Mouse (Mus musculus) Muller cell, postnatal 12 days (primary cell): ENCODE measurements around the gene Fkbp2.

Experiments used
- DNase-seq: peaks from one replicate; pipeline ENCODE4 v3.0.0-alpha.2; 2015; ENCODE audit errors: inconsistent ontology term

Gene Fkbp2

DNA sequence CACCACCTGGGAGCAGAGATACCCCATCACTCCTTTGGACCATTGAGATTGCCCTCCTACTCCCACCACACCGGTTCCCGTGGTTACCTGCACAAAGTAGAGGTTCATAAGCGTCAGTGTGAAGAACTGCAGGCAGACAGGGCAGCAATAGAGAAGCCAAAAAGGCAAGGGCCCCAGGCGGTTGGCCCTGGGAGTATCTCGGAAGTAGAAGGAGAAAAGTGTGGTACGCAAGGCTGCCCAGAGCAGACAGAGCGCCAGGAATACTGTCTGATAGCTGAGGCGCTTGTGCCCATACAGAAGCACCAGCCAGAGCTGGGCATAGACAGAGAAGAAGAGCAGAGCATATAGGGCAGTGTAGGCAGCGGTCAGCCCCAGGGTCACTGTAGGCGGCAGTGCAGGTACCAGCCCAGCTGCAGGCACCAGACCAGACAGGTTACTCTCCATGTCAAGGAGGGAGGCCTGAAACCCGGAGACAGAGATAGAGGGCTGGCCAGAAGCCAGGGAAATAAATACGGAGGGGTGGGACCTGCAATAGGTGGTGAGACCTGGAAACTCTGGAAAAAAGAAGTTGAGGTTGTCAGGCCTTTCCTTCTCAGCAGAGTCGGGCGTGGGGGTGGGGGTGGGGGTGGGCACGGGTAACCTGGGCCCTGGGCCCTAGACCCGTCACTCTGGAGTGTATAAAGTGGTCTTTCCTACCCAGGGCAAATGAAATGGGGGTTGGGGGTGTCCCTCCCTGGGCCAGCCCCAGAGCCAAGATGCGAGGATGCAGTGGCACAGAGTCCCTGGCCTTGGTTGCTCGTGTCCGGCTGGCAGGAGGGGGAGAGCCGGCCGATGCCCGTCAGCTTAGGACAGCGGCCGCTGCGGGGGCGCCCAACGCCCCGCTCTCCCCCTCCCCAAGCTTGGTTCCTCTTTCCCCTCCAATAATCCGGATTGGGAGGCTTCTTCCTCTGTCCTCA, 39.6 kb downstream of the Fkbp2 start:
- no peak for DNase-seq

- DNase-seq: no peak
Measured at GRCm38 (mm10) chr19:6939106-6940002, 40.9 kb downstream of the Fkbp2 start.

DNA sequence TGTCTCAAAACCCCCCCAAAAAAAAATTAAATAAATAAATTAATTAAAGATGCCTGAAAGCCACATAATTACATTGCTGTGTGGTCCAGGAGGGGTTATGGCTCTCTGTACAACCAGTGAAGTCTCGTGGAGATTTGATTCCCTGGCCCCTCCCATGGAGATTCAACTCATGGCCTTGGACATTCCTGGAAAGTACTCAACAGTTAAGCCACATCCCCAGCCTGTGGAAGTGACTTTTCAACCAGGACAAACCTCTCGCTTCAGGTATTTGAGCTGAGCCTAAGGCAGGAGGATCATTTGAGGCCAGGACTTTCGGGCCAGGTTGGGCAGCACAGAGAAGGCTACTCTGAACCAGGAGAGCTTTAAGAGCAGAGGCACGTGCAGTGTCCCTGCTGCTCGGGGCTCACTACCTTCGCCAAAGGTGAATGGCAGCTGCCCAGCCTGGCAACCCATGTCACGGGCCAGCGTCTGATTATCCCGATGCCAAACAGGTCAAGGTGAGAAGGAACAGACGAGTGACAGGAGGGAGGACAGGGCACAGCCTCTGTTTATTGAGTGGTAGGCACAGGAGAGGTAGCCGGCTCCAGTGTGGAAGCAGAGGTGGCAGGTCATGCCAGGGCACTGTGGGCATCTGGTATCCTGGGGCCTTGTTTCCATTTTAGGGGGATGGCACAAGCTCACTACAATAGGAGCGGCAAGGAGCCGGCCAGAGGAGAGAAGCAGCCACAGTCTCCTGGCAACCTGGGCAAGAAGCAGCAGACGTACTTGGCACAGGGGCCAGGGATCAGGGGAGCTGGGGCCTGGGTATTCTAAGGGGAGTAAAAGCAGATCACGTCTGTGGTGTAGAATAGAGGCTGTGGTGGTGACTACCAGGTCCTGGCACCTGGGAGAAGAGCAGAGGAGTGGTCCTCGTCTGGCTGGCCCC, 42.5 kb downstream of the Fkbp2 start:
- DNase-seq: no peak

GRCm38 (mm10) chr19:6936299-6936698, 44.0 kb downstream of the Fkbp2 start:
- no peak for DNase-seq

GRCm38 (mm10) chr19:6934195-6934977, 45.9 kb downstream of the Fkbp2 start, which contains the start of gene Kcnk4:
Gene Kcnk4 (minus strand): TSS chr19:6934515.
- no peak for DNase-seq

- DNase-seq: no peak
Measured at GRCm38 (mm10) chr19:6933436-6934194, 46.7 kb downstream of the Fkbp2 start.

DNA sequence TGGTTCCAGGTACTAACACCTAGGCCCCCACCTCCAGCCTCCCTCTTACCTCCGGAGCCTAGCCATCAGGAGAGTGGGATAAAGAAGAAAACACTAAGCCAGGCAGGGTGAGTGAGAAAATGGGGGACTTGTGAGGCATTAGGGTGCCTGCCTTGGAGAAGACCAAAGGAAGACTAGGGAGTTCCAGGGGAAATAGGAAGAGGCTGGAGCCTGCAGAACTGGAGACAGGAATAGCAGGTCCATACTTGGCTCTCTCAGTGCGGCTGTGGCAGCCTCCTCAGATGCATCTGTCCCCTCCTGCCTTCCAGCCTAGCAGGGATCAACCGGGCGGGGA, 47.2 kb downstream of the Fkbp2 start:
- no peak for DNase-seq

DNA sequence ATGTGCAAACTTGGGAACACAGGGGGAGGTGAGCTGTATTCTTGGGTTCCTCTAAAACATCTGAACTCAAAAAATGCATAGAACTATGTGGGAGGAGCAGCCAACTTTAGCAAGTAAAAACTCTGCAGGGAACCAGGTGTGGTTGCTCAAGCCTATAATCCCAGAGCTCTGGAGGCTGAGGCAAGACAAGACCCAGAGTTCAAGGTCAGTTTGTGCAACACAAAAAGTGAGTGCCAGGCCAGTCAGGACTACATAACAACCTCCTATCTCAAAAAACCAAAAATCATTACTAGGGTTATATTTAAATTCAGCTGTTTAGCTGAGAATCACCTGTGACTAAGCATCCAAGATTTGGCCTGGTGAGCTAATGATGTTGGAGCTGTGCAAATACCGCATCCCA, 48.3 kb downstream of the Fkbp2 start:
- no peak for DNase-seq

DNA sequence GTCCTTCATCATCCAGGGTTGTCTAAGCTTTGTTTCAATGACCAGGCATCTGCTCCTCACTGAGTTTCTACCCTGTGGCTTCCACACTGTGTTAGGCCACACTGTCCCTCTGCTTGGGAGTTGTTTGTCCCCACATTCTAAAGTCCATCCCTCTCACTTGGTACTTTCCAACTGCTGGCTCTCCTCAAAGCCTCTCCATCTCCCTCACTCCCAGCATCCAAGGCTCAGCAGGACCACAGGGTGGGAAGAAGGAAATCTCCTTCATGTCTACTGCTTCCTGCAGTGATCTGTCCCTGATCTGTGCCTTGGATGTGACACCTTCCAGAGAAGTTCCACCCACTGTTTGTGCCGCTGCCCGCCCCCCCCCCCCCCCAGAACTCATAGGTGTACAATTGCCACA, 49.3 kb downstream of the Fkbp2 start:
- DNase-seq: no peak

DNA sequence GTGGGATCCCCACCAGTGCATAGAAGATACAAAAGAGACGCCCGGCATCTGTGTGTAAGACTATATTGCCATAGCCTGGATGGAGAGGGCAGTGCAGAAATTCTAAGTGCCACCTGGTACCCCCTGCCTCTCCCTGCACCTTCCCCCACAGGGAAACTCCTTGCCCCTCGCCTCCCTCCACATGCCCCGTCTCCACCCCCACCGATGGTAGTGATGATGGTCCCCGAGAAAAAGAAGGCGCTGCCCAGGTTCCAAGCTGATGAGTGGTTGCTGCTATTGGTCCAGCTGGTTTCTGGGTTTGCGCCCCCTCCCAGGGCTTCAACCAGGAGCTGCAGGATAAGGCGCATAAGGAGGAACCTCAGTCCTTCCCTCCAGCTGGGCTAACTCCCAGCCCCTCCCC, 52.2 kb downstream of the Fkbp2 start:
- no peak for DNase-seq
